Mouse (Mus musculus) midbrain, embryonic 13.5 days (tissue): ENCODE data around the gene Zan. TPM values are rescaled to one million over a fixed set of nuclear protein-coding genes. Genes with fewer than 3 reads are reported as not detected.

Experiments used
- ATAC-seq: fragments of 200-750 bp; cut with Nextera tagmentation; 2 replicates; pipeline ENCODE4 v1.8.0; 2017; ENCODE audit warnings: mild to moderate bottlenecking, moderate TSS enrichment, moderate library complexity
- H3K27ac ChIP-seq: fragments of 300-500 bp; sonication (generic); 2 replicates; pipeline ENCODE4 v1.5.1; 2015; ENCODE audit warnings: inconsistent platforms, mild to moderate bottlenecking, moderate library complexity
- H3K27me3 ChIP-seq: fragments of 300-500 bp; sonication (generic); 2 replicates; pipeline ENCODE4 v1.6.1; 2015; ENCODE audit warnings: mild to moderate bottlenecking, inconsistent platforms
- H3K36me3 ChIP-seq: fragments of 300-500 bp; sonication (generic); 2 replicates; pipeline ENCODE4 v1.6.1; 2015; ENCODE audit warnings: mild to moderate bottlenecking, inconsistent platforms
- H3K4me1 ChIP-seq: fragments of 300-500 bp; sonication (generic); replicated peaks from 2 replicates; pipeline ENCODE4 v1.6.1; 2015; ENCODE audit warnings: inconsistent platforms
- H3K4me2 ChIP-seq: fragments of 300-500 bp; sonication (generic); replicated peaks from 2 replicates; pipeline ENCODE4 v1.6.1; 2015; ENCODE audit warnings: moderate library complexity, mild to moderate bottlenecking, inconsistent platforms
- H3K4me3 ChIP-seq: fragments of 300-500 bp; sonication (generic); replicated peaks from 2 replicates; pipeline ENCODE4 v1.5.1; 2015; ENCODE audit warnings: mild to moderate bottlenecking, inconsistent platforms
- H3K9ac ChIP-seq: fragments of 300-500 bp; sonication (generic); replicated peaks from 2 replicates; pipeline ENCODE4 v1.6.1; 2015; ENCODE audit warnings: mild to moderate bottlenecking, inconsistent platforms
- H3K9me3 ChIP-seq: fragments of 300-500 bp; sonication (generic); 2 replicates; pipeline ENCODE4 v1.6.1; 2016; ENCODE audit warnings: mild to moderate bottlenecking, inconsistent platforms
- WGBS: fragments of 180-500 bp; shearing (Covaris S2); methylation state at CpG from one replicate; pipeline ENCODE4 v1.1.7; 2015; 5-methylcytosine and 5-hydroxymethylcytosine counted together
- polyA plus RNA-seq: library from polyadenylated mRNA; unstranded; fragments of >200 nt; fragmentation: Nextera tagmentation; extraction: Ambion mirVana; gene quantifications from 2 replicates; pipeline ENCODE4 v1.2.1, GENCODE M21; 2015

Zan gene
- polyA plus RNA-seq, 1 experiment from 2014 or later, result 0.08 TPM

- peak within 1 kb of the TSS; percentile 78 for H3K27ac ChIP-seq
- H3K4me3 ChIP-seq, result peak within 1 kb of the TSS; percentile 64
- H3K4me1 ChIP-seq, result peaks cover 17% of the 10 kb centered on the region
- peaks cover 10% of the 10 kb centered on the region for H3K36me3 ChIP-seq
- 0 out of 2 replicates have a peak, but pooled peaks cover 3% of the 10 kb centered on the region for H3K27me3 ChIP-seq
- ATAC-seq, result peak; percentile 87
- peak within 1 kb of the TSS; percentile 89 for H3K4me2 ChIP-seq
- H3K9ac ChIP-seq, result peak within 1 kb of the TSS; percentile 86
- under 1% methylated on average over 44 of the region's 44 CpGs for WGBS
- no peaks in the 10 kb centered on the region for H3K9me3 ChIP-seq
These were observed 143.2 kb downstream of the Zan start, which contains the start of gene Slc12a9 for GRCm38 (mm10) chr5:137333512-137334174. Gene Slc12a9 (minus strand): TSS chr5:137333597.

DNA sequence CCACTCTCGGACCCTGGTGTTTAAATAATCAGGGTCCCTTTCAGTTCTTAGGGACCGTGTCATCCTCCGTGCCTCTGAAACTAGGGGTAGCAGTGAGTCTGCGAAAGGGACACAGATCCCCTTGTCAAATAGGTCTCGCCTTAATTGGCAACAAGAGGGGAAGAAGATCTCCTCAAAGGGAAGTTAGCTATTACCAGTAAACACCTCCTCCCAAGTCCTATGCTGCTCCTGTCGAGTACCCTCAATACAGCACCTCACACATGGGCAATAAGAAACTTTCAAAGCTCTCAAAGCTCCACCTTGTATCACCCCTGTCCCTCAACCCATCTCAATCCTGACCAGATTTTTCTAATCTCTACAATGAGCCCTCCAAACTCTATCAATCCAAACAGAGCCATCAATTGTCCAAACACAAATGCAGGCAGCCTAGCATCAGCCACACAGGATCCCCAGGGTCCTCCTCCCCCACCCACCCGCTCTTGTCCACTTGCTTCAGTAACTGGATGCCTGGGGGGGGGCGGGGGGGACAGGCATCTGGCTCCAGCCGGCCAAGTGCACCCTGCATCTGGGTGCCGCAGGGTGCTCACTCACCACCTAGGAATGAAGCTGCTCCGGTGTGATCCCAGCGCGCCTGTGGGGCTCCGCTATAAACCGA, 143.9 kb downstream of the Zan start:
- H3K36me3 ChIP-seq, result peaks cover 15% of the 10 kb centered on the region
- no peak for ATAC-seq
- H3K4me1 ChIP-seq, result peaks cover 16% of the 10 kb centered on the region
- peak overlapping the region; percentile 78 for H3K27ac ChIP-seq
- H3K4me3 ChIP-seq, result peak overlapping the region; percentile 64
- no peaks in the 10 kb centered on the region for H3K9me3 ChIP-seq
- WGBS, result 16% methylated on average over 15 of the region's 15 CpGs
- peak overlapping the region; percentile 89 for H3K4me2 ChIP-seq
- H3K27me3 ChIP-seq, result 0 out of 2 replicates have a peak, but pooled peaks cover 3% of the 10 kb centered on the region
- H3K9ac ChIP-seq, result peak overlapping the region; percentile 86

DNA sequence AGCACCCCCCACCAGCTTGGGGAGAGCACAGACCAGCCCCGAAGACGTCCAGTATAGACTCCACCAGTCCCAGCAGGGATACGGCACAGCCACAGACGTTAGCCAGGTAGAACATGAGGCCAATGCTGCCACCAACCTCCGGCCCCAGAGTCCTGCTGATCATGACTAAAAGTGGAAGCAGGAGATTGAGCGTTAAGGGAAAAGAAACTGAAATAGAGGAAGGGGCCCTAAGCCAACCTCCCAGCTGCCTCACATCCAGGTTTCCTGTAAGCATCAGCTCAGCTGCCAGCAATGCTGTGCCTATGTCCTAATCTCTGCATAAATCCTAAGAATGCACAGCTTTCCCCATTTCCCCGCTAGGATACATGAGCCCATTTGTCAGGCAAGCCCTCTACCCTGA, 146.0 kb downstream of the Zan start:
- no peaks in the 10 kb centered on the region for H3K27me3 ChIP-seq
- H3K9me3 ChIP-seq, result no peaks in the 10 kb centered on the region
- 85% methylated on average over 7 of the region's 7 CpGs for WGBS
- H3K27ac ChIP-seq, result no peak overlapping the region
- H3K36me3 ChIP-seq, result peaks cover 30% of the 10 kb centered on the region
- ATAC-seq, result no peak
- no peak overlapping the region for H3K4me3 ChIP-seq
- H3K4me2 ChIP-seq, result no peak overlapping the region
- H3K4me1 ChIP-seq, result peaks cover 16% of the 10 kb centered on the region
- 0 out of 2 replicates have a peak overlapping the region, but pooled peaks have one; percentile 19 for H3K9ac ChIP-seq

Other genes with a start within 250 kb of the Zan start
- 11.2 and 11.3 TPM in 2 replicates for gene Ache, start 189.5 kb downstream of the Zan start, polyA plus RNA-seq
- gene Ufsp1, start 182.4 kb downstream of the Zan start, polyA plus RNA-seq, result 9.7 and 10.0 TPM in 2 replicates
- gene Srrt, start 169.4 kb downstream of the Zan start, polyA plus RNA-seq, result 116 and 123 TPM in 2 replicates
- gene Trip6, start 162.7 kb downstream of the Zan start, polyA plus RNA-seq, result 19.8 and 22.1 TPM in 2 replicates
- 21.8 and 23.4 TPM in 2 replicates for gene Slc12a9, start 143.5 kb downstream of the Zan start, polyA plus RNA-seq
- 7.5 and 8.6 TPM in 2 replicates for gene Ephb4, start 127.0 kb downstream of the Zan start, polyA plus RNA-seq
- gene Pop7, start 25.5 kb upstream of the Zan start, polyA plus RNA-seq, result 74.0 and 82.0 TPM in 2 replicates
- 19.6 and 20.5 TPM in 2 replicates for gene Gigyf1, start 41.5 kb upstream of the Zan start, polyA plus RNA-seq
- gene Epo, start 56.2 kb upstream of the Zan start, polyA plus RNA-seq, result not detected in 2 replicates
- gene Gnb2, start 56.4 kb upstream of the Zan start, polyA plus RNA-seq, result 520 and 545 TPM in 2 replicates
- 231 and 235 TPM in 2 replicates for gene Actl6b, start 76.5 kb upstream of the Zan start, polyA plus RNA-seq
- 2.4 and 3.6 TPM in 2 replicates for gene Tfr2, start 92.8 kb upstream of the Zan start, polyA plus RNA-seq
- 37.6 and 43.1 TPM in 2 replicates for gene Mospd3, start 124.0 kb upstream of the Zan start, polyA plus RNA-seq
- 9.0 and 10.5 TPM in 2 replicates for gene Pcolce, start 136.7 kb upstream of the Zan start, polyA plus RNA-seq
- 0.23 and 0.32 TPM in 2 replicates for gene Fbxo24, start 151.9 kb upstream of the Zan start, polyA plus RNA-seq
- 18.7 and 21.4 TPM in 2 replicates for gene Lrch4, start 152.1 kb upstream of the Zan start, polyA plus RNA-seq
- 9.2 and 9.9 TPM in 2 replicates for gene Gm20605, start 152.1 kb upstream of the Zan start, polyA plus RNA-seq
- 2.7 and 10.9 TPM in 2 replicates for gene Sap25, start 164.3 kb upstream of the Zan start, polyA plus RNA-seq
- not detected in 2 replicates for gene Irs3, start 168.7 kb upstream of the Zan start, polyA plus RNA-seq
- 19.5 and 19.6 TPM in 2 replicates for gene Agfg2, start 207.7 kb upstream of the Zan start, polyA plus RNA-seq